Mouse (Mus musculus) forebrain, embryonic 13.5 days (tissue): Measurements from ENCODE around the gene Cr1l. TPM values are rescaled to one million over a fixed set of nuclear protein-coding genes. Genes with fewer than 3 reads are reported as not detected.

ENCODE experiments used
- ATAC-seq: fragments of 200-750 bp; cut with Nextera tagmentation; 2 replicates; pipeline ENCODE4 v1.8.0; 2017
- H3K27ac ChIP-seq: fragments of 300-500 bp; sonication (generic); 2 replicates; pipeline ENCODE4 v1.5.1; 2015; ENCODE audit warnings: inconsistent platforms, mild to moderate bottlenecking, moderate library complexity
- H3K27me3 ChIP-seq: fragments of 300-500 bp; sonication (generic); 2 replicates; pipeline ENCODE4 v1.6.1; 2015; ENCODE audit warnings: mild to moderate bottlenecking, inconsistent platforms
- H3K36me3 ChIP-seq: fragments of 300-500 bp; sonication (generic); 2 replicates; pipeline ENCODE4 v1.6.1; 2015; ENCODE audit warnings: mild to moderate bottlenecking, inconsistent platforms; ENCODE audit not compliant: poor library complexity, severe bottlenecking
- H3K4me1 ChIP-seq: fragments of 300-500 bp; sonication (generic); 2 replicates; pipeline ENCODE4 v1.6.1; 2015; ENCODE audit warnings: inconsistent platforms
- H3K4me2 ChIP-seq: fragments of 300-500 bp; sonication (generic); 2 replicates; pipeline ENCODE4 v1.6.1; 2015; ENCODE audit warnings: inconsistent platforms, mild to moderate bottlenecking, moderate library complexity
- H3K4me3 ChIP-seq: fragments of 300-500 bp; sonication (generic); 2 replicates; pipeline ENCODE4 v1.5.1; 2015; ENCODE audit warnings: mild to moderate bottlenecking, inconsistent platforms
- H3K9ac ChIP-seq: fragments of 300-500 bp; sonication (generic); 2 replicates; pipeline ENCODE4 v1.6.1; 2015; ENCODE audit warnings: mild to moderate bottlenecking, inconsistent platforms
- H3K9me3 ChIP-seq: fragments of 300-500 bp; sonication (generic); replicated peaks from 2 replicates; pipeline ENCODE4 v1.6.1; 2016; ENCODE audit warnings: inconsistent platforms
- WGBS: fragments of 180-500 bp; shearing (Covaris S2); methylation state at CpG from one replicate; pipeline ENCODE4 v1.1.7; 2015; 5-methylcytosine and 5-hydroxymethylcytosine counted together
- polyA plus RNA-seq: library from polyadenylated mRNA; unstranded; fragments of >200 nt; fragmentation: Nextera tagmentation; extraction: Ambion mirVana; gene quantifications from 2 replicates; pipeline ENCODE4 v1.2.1, GENCODE M21; 2015

Gene Cr1l
- polyA plus RNA-seq: 41.3 and 41.6 TPM in 2 replicates

GRCm38 (mm10) chr1:195130953-195131674, at the start of gene Cr1l:
Gene Cr1l, minus strand, starts transcription at chr1:195131586.
- Histone ChIP-seq H3K4me2 (peak within 1 kb of the TSS; percentile 62), H3K4me3 (peak within 1 kb of the TSS; percentile 57), H3K9me3 (no peaks in the 10 kb centered on the region), H3K27me3 (no peaks in the 10 kb centered on the region), H3K27ac (peak within 1 kb of the TSS; percentile 90), H3K36me3 (peaks cover 10% of the 10 kb centered on the region), H3K9ac (peak within 1 kb of the TSS; percentile 72), H3K4me1 (peaks cover 11% of the 10 kb centered on the region; the same call in 1 of the 2 replicates)
- WGBS: 0% methylated on average over 31 of the region's 31 CpGs
- ATAC-seq: peak; percentile 99

- Histone ChIP-seq H3K4me3 (peak within 1 kb of the TSS; percentile 30), H3K27me3 (no peaks in the 10 kb centered on the region), H3K9ac (peak within 1 kb of the TSS; percentile 31; the same call in 1 of the 2 replicates), H3K36me3 (no peaks in the 10 kb centered on the region), H3K4me1 (no peaks in the 10 kb centered on the region), H3K27ac (no peak within 1 kb of the TSS), H3K4me2 (peak within 1 kb of the TSS; percentile 58), H3K9me3 (no peaks in the 10 kb centered on the region)
- 8% methylated on average over 20 of the region's 20 CpGs for WGBS
- ATAC-seq: peak; percentile 100
Observed at GRCm38 (mm10) chr1:195175980-195176931, 44.9 kb upstream of the Cr1l start, which contains the start of gene Cr2. Gene Cr2, minus strand, starts transcription at chr1:195176716.

GRCm38 (mm10) chr1:195164996-195165755, 33.8 kb upstream of the Cr1l start:
- no peak for ATAC-seq
- H3K27ac ChIP-seq: no peak overlapping the region

GRCm38 (mm10) chr1:195132070-195132469, 684 bp upstream of the Cr1l start:
- Histone ChIP-seq H3K9ac (no peak overlapping the region), H3K9me3 (no peaks in the 10 kb centered on the region), H3K27me3 (no peaks in the 10 kb centered on the region), H3K4me3 (peak overlapping the region; percentile 57; the same call in 1 of the 2 replicates), H3K4me2 (peak overlapping the region; percentile 62), H3K4me1 (peaks cover 11% of the 10 kb centered on the region; the same call in 1 of the 2 replicates), H3K36me3 (peaks cover 7% of the 10 kb centered on the region), H3K27ac (no peak overlapping the region)
- ATAC-seq: no peak
- 60% methylated on average over 3 of the region's 3 CpGs for WGBS

More at GRCm38 (mm10) chr1:195164996-195165755, 33.8 kb upstream of the Cr1l start:
- Histone ChIP-seq H3K9ac (no peak overlapping the region), H3K36me3 (no peaks in the 10 kb centered on the region), H3K9me3 (no peaks in the 10 kb centered on the region), H3K27me3 (no peaks in the 10 kb centered on the region), H3K4me2 (no peak overlapping the region), H3K4me1 (no peaks in the 10 kb centered on the region), H3K4me3 (no peak overlapping the region)
- 83% methylated on average over 9 of the region's 9 CpGs for WGBS

GRCm38 (mm10) chr1:195131675-195132015, 259 bp upstream of the Cr1l start:
- peaks cover 9% of the 10 kb centered on the region for H3K36me3 ChIP-seq
- H3K4me3 ChIP-seq: peak overlapping the region; percentile 57
- peak overlapping the region; percentile 72 for H3K9ac ChIP-seq
- ATAC-seq: no peak
- H3K9me3 ChIP-seq: no peaks in the 10 kb centered on the region
- H3K4me1 ChIP-seq: peaks cover 11% of the 10 kb centered on the region; the same call in 1 of the 2 replicates
- H3K4me2 ChIP-seq: peak overlapping the region; percentile 62
- no peaks in the 10 kb centered on the region for H3K27me3 ChIP-seq
- WGBS: 25% methylated on average over 4 of the region's 4 CpGs
- peak overlapping the region; percentile 90; the same call in 1 of the 2 replicates for H3K27ac ChIP-seq

GRCm38 (mm10) chr1:195130479-195130878, 907 bp downstream of the Cr1l start:
- Histone ChIP-seq H3K36me3 (peaks cover 10% of the 10 kb centered on the region), H3K27me3 (no peaks in the 10 kb centered on the region), H3K4me2 (peak overlapping the region; percentile 62), H3K27ac (peak overlapping the region; percentile 90; the same call in 1 of the 2 replicates), H3K9ac (peak overlapping the region; percentile 72), H3K4me3 (peak overlapping the region; percentile 57), H3K9me3 (no peaks in the 10 kb centered on the region), H3K4me1 (peaks cover 11% of the 10 kb centered on the region; the same call in 1 of the 2 replicates)
- WGBS: 12% methylated on average over 2 of the region's 2 CpGs
- peak; percentile 30 for ATAC-seq

GRCm38 (mm10) chr1:195129867-195130266, 1.5 kb downstream of the Cr1l start:
- WGBS: 90% methylated on average over 1 of the region's 1 CpGs
- no peak overlapping the region for H3K4me3 ChIP-seq
- H3K4me2 ChIP-seq: peak overlapping the region; percentile 33

GRCm38 (mm10) chr1:195114414-195114813, 17.0 kb downstream of the Cr1l start:
- ATAC-seq: no peak

More at GRCm38 (mm10) chr1:195129867-195130266, 1.5 kb downstream of the Cr1l start:
- no peak for ATAC-seq
- no peaks in the 10 kb centered on the region for H3K27me3 ChIP-seq
- H3K4me1 ChIP-seq: peaks cover 11% of the 10 kb centered on the region; the same call in 1 of the 2 replicates
- H3K36me3 ChIP-seq: peaks cover 14% of the 10 kb centered on the region
- H3K9me3 ChIP-seq: no peaks in the 10 kb centered on the region
- no peak overlapping the region for H3K27ac ChIP-seq
- no peak overlapping the region for H3K9ac ChIP-seq

GRCm38 (mm10) chr1:195113621-195114020, 17.8 kb downstream of the Cr1l start:
- no peak for ATAC-seq
- WGBS: 91% methylated on average over 4 of the region's 4 CpGs

More at GRCm38 (mm10) chr1:195114414-195114813, 17.0 kb downstream of the Cr1l start:
- Histone ChIP-seq H3K36me3 (peaks cover 40% of the 10 kb centered on the region), H3K9me3 (no peaks in the 10 kb centered on the region), H3K4me1 (no peaks in the 10 kb centered on the region), H3K4me3 (no peak overlapping the region), H3K9ac (no peak overlapping the region), H3K27me3 (no peaks in the 10 kb centered on the region), H3K27ac (no peak overlapping the region), H3K4me2 (no peak overlapping the region)
- WGBS: 94% methylated on average over 1 of the region's 1 CpGs

GRCm38 (mm10) chr1:195100693-195101092, 30.7 kb downstream of the Cr1l start:
- WGBS: 92% methylated on average over 4 of the region's 4 CpGs
- no peaks in the 10 kb centered on the region for H3K9me3 ChIP-seq

More at GRCm38 (mm10) chr1:195113621-195114020, 17.8 kb downstream of the Cr1l start:
- Histone ChIP-seq H3K27ac (no peak overlapping the region), H3K4me1 (no peaks in the 10 kb centered on the region), H3K9ac (no peak overlapping the region), H3K27me3 (no peaks in the 10 kb centered on the region), H3K4me3 (no peak overlapping the region), H3K9me3 (no peaks in the 10 kb centered on the region), H3K36me3 (peaks cover 40% of the 10 kb centered on the region), H3K4me2 (no peak overlapping the region)

GRCm38 (mm10) chr1:195098004-195098403, 33.4 kb downstream of the Cr1l start:
- no peak overlapping the region for H3K4me3 ChIP-seq
- no peak overlapping the region for H3K27ac ChIP-seq
- H3K36me3 ChIP-seq: peaks cover 21% of the 10 kb centered on the region
- no peaks in the 10 kb centered on the region for H3K4me1 ChIP-seq
- WGBS: 97% methylated on average over 1 of the region's 1 CpGs
- no peaks in the 10 kb centered on the region for H3K9me3 ChIP-seq
- H3K4me2 ChIP-seq: no peak overlapping the region
- ATAC-seq: no peak
- H3K9ac ChIP-seq: no peak overlapping the region
- no peaks in the 10 kb centered on the region for H3K27me3 ChIP-seq

More at GRCm38 (mm10) chr1:195100693-195101092, 30.7 kb downstream of the Cr1l start:
- ATAC-seq: no peak
- no peak overlapping the region for H3K4me2 ChIP-seq
- H3K4me3 ChIP-seq: no peak overlapping the region
- no peak overlapping the region for H3K9ac ChIP-seq
- no peaks in the 10 kb centered on the region for H3K27me3 ChIP-seq
- no peaks in the 10 kb centered on the region for H3K4me1 ChIP-seq
- no peak overlapping the region for H3K27ac ChIP-seq
- H3K36me3 ChIP-seq: peaks cover 31% of the 10 kb centered on the region
